Mouse (Mus musculus): ENCODE results near the gene Sap30bp.

- TF ChIP-seq GATA1 (IDR thresholded peaks at IDR 0.05; ENCODE audit: borderline replicate concordance, low read length), result 0 out of 3 replicates have a peak, but pooled peaks have one; percentile 48
- TF ChIP-seq FLI1 (IDR thresholded peaks at IDR 0.05; ENCODE audit: low read length), result no peak
Measured at GRCm38 (mm10) chr11:115939690-115940329, 6.7 kb downstream of the Sap30bp start.

Data from megakaryocyte, embryonic 14.5 days (primary cell).